Mouse (Mus musculus) CH12.LX (cell line): ENCODE results near the gene Aldh6a1. TPM values are rescaled to one million over a fixed set of nuclear protein-coding genes. Genes with fewer than 3 reads are reported as not detected.

Experiments used
- DNase-seq: peaks from one replicate; pipeline ENCODE4 v3.0.0-alpha.2; 2013; ENCODE audit errors: extremely low read depth
- H3K27ac ChIP-seq: 2 replicates; pipeline ENCODE4 v1.5.1; 2012; ENCODE audit warnings: low read depth, mild to moderate bottlenecking, control low read depth, moderate library complexity; ENCODE audit not compliant: insufficient read depth
- H3K27me3 ChIP-seq: replicated peaks from 2 replicates; pipeline ENCODE3; 2012; ENCODE audit warnings: inconsistent platforms
- H3K36me3 ChIP-seq, 2 experiments: replicated peaks in 1 of 2; 2 replicates each; pipeline versions ENCODE3 to v1.6.1; 2012; ENCODE audit warnings: inconsistent platforms in 1 of 2, low read length in 1 of 2, mild to moderate bottlenecking in 1 of 2, mixed read lengths in 1 of 2, moderate library complexity in 1 of 2; ENCODE audit not compliant: control insufficient read depth in 1 of 2, insufficient read depth in 1 of 2
- H3K4me1 ChIP-seq, 2 experiments: 2 replicates each; pipeline ENCODE4 v1.6.1; 2012; ENCODE audit warnings: inconsistent platforms in 1 of 2, moderate library complexity in 1 of 2; ENCODE audit not compliant: insufficient read depth in 2 of 2, control insufficient read depth in 1 of 2
- H3K4me2 ChIP-seq: 2 replicates; pipeline ENCODE4 v1.6.1; 2012; ENCODE audit warnings: low read depth, mild to moderate bottlenecking, control low read depth; ENCODE audit not compliant: poor library complexity, insufficient read depth, severe bottlenecking
- H3K4me3 ChIP-seq, 3 experiments: fragments of 150-350 bp in 1 of 3; sonication (generic) in 1 of 3; replicated peaks in 1 of 3; 2 replicates each; pipeline versions ENCODE3 to v1.5.1; 2011 to 2012; ENCODE audit warnings: low read depth in 2 of 3, low read length in 2 of 3, mild to moderate bottlenecking in 2 of 3, moderate library complexity in 2 of 3, control low read depth in 1 of 3, improper control_type of control experiment in 1 of 3, inconsistent platforms in 1 of 3, mixed read lengths in 1 of 3; ENCODE audit not compliant: poor library complexity in 1 of 3
- H3K79me2 ChIP-seq: replicated peaks from 2 replicates; pipeline ENCODE4 v1.6.1; 2012; ENCODE audit warnings: mild to moderate bottlenecking, moderate library complexity; ENCODE audit not compliant: control insufficient read depth, poor library complexity, insufficient read depth, severe bottlenecking; ENCODE audit errors: extremely low read depth
- H3K9ac ChIP-seq: 2 replicates; pipeline ENCODE4 v1.6.1; 2012; ENCODE audit warnings: low read depth, mild to moderate bottlenecking, control low read depth, moderate library complexity; ENCODE audit not compliant: insufficient read depth
- H3K9me3 ChIP-seq: replicated peaks from 2 replicates; pipeline ENCODE3; 2012; ENCODE audit warnings: low read length, inconsistent platforms, mixed read lengths
- CHD1 ChIP-seq: IDR thresholded peaks from 2 replicates; pipeline ENCODE4 v1.6.1; 2012; ENCODE audit warnings: low read depth, low read length, improper control_type of control experiment, inconsistent platforms
- CTCF ChIP-seq, 2 experiments: IDR thresholded peaks in 1 of 2; conservative IDR thresholded peaks in 1 of 2; 2 replicates each; pipeline ENCODE4 v1.5.1; 2011 to 2012; ENCODE audit warnings: low read depth in 2 of 2, low read length in 2 of 2, improper control_type of control experiment in 1 of 2, inconsistent platforms in 1 of 2, mild to moderate bottlenecking in 1 of 2, moderate library complexity in 1 of 2
- ELF1 ChIP-seq: IDR thresholded peaks from 2 replicates; pipeline ENCODE4 v1.6.1; 2014; ENCODE audit warnings: low read depth, mild to moderate bottlenecking, inconsistent platforms, low read length, improper control_type of control experiment
- ETS1 ChIP-seq: conservative IDR thresholded peaks from 2 replicates; pipeline ENCODE4 v1.6.1; 2012; ENCODE audit warnings: low read depth, mild to moderate bottlenecking, inconsistent platforms, low read length, improper control_type of control experiment, moderate library complexity
- IRF4 ChIP-seq: IDR thresholded peaks from 2 replicates; pipeline ENCODE4 v1.6.1; 2014; ENCODE audit warnings: low read depth, mild to moderate bottlenecking, inconsistent platforms, low read length, improper control_type of control experiment
- JUN ChIP-seq: IDR thresholded peaks from 2 replicates; pipeline ENCODE4 v1.6.1; 2011; ENCODE audit warnings: low read depth, mild to moderate bottlenecking, low read length, improper control_type of control experiment, moderate library complexity; ENCODE audit not compliant: insufficient read depth
- JUND ChIP-seq: conservative IDR thresholded peaks from 2 replicates; pipeline ENCODE4 v1.6.1; 2011; ENCODE audit warnings: low read depth, low read length, improper control_type of control experiment
- MAFK ChIP-seq: IDR thresholded peaks from 2 replicates; pipeline ENCODE4 v1.6.1; 2011; ENCODE audit warnings: low read length, improper control_type of control experiment; ENCODE audit not compliant: insufficient replicate concordance
- MAZ ChIP-seq: IDR thresholded peaks from 2 replicates; pipeline ENCODE4 v1.6.1; 2012; ENCODE audit warnings: low read depth, mild to moderate bottlenecking, inconsistent platforms, low read length, improper control_type of control experiment, moderate library complexity
- MYC ChIP-seq: IDR thresholded peaks from 2 replicates; pipeline ENCODE4 v1.6.1; 2011; ENCODE audit warnings: low read depth, mild to moderate bottlenecking, improper control_type of control experiment, low read length
- NRF1 ChIP-seq: IDR thresholded peaks from 2 replicates; pipeline ENCODE4 v1.6.1; 2014; ENCODE audit warnings: low read depth, mild to moderate bottlenecking, inconsistent platforms, low read length, improper control_type of control experiment, moderate library complexity
- POLR2AphosphoS2 ChIP-seq: IDR thresholded peaks from 2 replicates; pipeline ENCODE4 v1.6.1; 2011; ENCODE audit warnings: low read depth, low read length, improper control_type of control experiment
- RAD21 ChIP-seq: IDR thresholded peaks from 2 replicates; pipeline ENCODE4 v1.6.1; 2011; ENCODE audit warnings: low read depth, mild to moderate bottlenecking, low read length, improper control_type of control experiment, moderate library complexity
- SIN3A ChIP-seq: IDR thresholded peaks from 2 replicates; pipeline ENCODE4 v1.6.1; 2012; ENCODE audit warnings: low read length, improper control_type of control experiment, inconsistent platforms
- TBP ChIP-seq: conservative IDR thresholded peaks from 2 replicates; pipeline ENCODE4 v1.6.1; 2011; ENCODE audit warnings: low read depth, low read length, improper control_type of control experiment
- TCF12 ChIP-seq: IDR thresholded peaks from 2 replicates; pipeline ENCODE4 v1.6.1; 2014; ENCODE audit warnings: low read depth, mild to moderate bottlenecking, inconsistent platforms, low read length, improper control_type of control experiment
- UBTF ChIP-seq: IDR thresholded peaks from 2 replicates; pipeline ENCODE4 v1.6.1; 2012; ENCODE audit warnings: low read depth, mild to moderate bottlenecking, inconsistent platforms, low read length, improper control_type of control experiment, moderate library complexity
- USF2 ChIP-seq: conservative IDR thresholded peaks from 2 replicates; pipeline ENCODE4 v1.6.1; 2011; ENCODE audit warnings: low read depth, low read length, improper control_type of control experiment
- ZKSCAN1 ChIP-seq: IDR thresholded peaks from 2 replicates; pipeline ENCODE4 v1.6.1; 2012; ENCODE audit warnings: low read depth, inconsistent platforms, low read length, improper control_type of control experiment, borderline replicate concordance
- ZMIZ1 ChIP-seq: IDR thresholded peaks from 2 replicates; pipeline ENCODE4 v1.6.1; 2012; ENCODE audit warnings: low read depth, mild to moderate bottlenecking, inconsistent platforms, low read length, improper control_type of control experiment
- dilution Hi-C: fragments of 300-500 bp; cut with MboI; formaldehyde crosslinking; loops from 2 replicates; pipeline ENCODE4 v1.14.3; 2020; ENCODE audit warnings: low sequenced_read_pairs; ENCODE audit not compliant: extremely low pct_unique_long_range_greater_than_20kb, extremely low pct_ligation_motif_present
- in situ Hi-C: fragments of 300-500 bp; cut with MboI; formaldehyde crosslinking; loops from 3 replicates; pipeline ENCODE4 v1.14.3; 2019; ENCODE audit warnings: low sequenced_read_pairs, low pct_ligation_motif_present, low pct_unique_long_range_greater_than_20kb, mixed read lengths
- polyA plus RNA-seq: library from polyadenylated mRNA; unstranded; fragments of >175 nt; gene quantifications from 2 replicates; pipeline ENCODE4 v1.2.1, GENCODE M21; 2012; ENCODE audit warnings: low read depth; ENCODE audit not compliant: insufficient read length
- total RNA-seq, 2 experiments: library from RNA; depleted of rRNA; stranded (reverse); fragments of 300-350 nt in 1 of 2; fragments of >200 nt in 1 of 2; gene quantifications; 2 replicates each; pipeline ENCODE4 v1.2.3; 2012 to 2014

The Aldh6a1 gene
- total and polyA plus RNA-seq, 3 experiments: 1.6 to 4.6 (median 2.2) TPM

DNA sequence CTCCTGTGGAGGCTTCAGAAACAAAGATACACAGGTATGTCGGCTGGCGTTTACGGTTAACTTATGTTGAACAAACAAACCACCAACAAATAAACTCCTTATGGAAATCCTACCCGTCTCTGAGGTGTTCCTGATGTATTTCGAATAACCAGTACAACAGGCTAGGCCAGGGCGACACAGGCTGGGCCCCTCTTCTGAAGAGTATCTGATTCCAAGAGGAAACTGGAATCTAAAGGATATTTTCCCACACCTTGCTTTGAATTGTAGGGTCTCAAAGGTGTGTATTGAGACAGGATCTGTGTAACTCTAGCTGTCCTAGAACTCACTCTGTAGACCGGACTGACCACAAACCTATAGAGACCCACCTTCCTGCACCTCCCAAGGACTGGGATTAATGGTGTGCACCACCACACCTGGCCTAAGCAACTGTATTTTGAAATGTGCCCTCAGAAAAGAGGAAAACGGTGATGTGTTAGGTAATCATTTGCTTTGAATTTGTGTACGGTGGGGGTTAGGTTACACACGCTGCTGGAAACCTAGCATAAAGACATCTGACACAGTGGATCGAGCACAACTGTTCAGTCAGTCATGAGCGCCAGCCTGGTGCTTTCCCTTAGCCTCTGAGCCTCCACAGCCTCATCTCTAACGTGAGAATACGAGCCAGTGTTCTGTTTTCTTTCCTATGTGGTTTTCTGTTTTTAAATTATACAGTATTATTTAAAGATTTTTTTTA, 53.7 kb downstream of the Aldh6a1 start:
- no peaks in the 10 kb centered on the region for H3K79me2 ChIP-seq
- no peak for TF ChIP-seq UBTF
- no peak for TF ChIP-seq JUN
- no peak for TF ChIP-seq NRF1
- no peak for TF ChIP-seq MAZ
- no peak for TF ChIP-seq SIN3A
- no peak for TF ChIP-seq TCF12
- no peak for TF ChIP-seq MAFK
- TF ChIP-seq ZKSCAN1: no peak
- no peak for TF ChIP-seq POLR2AphosphoS2
- no peak for TF ChIP-seq ETS1
- no peak for TF ChIP-seq JUND
- no peak for TF ChIP-seq CHD1
- no peak for TF ChIP-seq TBP
- TF ChIP-seq IRF4: no peak
- no peak for TF ChIP-seq USF2
- no peak for TF ChIP-seq RAD21
- no peak for TF ChIP-seq ELF1
- no peak overlapping the region for H3K27ac ChIP-seq
- no peaks in the 10 kb centered on the region for H3K9me3 ChIP-seq
- no peak overlapping the region for H3K9ac ChIP-seq
- H3K4me2 ChIP-seq: no peak overlapping the region
- H3K36me3 ChIP-seq: no peaks in the 10 kb centered on the region
- peak; percentile 12 for DNase-seq
- no peak overlapping the region for H3K4me3 ChIP-seq
- dilution Hi-C loops (no loop called here), in situ Hi-C loops (no loop called here)
- H3K27me3 ChIP-seq: no peaks in the 10 kb centered on the region
- peaks cover 0 to 7% of the 10 kb centered on the region in 2 experiments; a peak in 2 of 4 replicates for H3K4me1 ChIP-seq

DNA sequence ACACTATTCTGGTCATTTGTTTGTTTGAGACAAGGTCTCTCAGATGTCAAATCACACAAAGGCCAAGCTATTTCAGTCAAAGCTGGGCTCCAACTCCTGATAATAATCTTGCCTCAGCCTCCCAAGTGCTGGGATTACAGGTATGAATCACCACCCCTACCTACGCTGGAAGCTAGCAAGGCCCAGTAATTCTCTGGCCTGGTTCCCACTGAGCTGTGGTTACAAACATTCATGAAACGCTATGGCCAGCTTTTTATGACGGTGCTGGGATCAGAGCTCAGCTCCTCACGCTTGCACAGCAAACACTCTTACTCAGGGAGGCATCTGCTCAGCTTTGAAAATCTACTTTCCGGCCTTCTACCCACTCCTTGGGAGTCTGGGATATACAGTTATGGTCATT, 57.0 kb downstream of the Aldh6a1 start:
- Histone ChIP-seq H3K9me3 (no peaks in the 10 kb centered on the region), H3K27me3 (no peaks in the 10 kb centered on the region), H3K4me2 (no peak overlapping the region), H3K36me3 (no peaks in the 10 kb centered on the region), H3K4me1 (peaks cover 4 to 14% of the 10 kb centered on the region in 2 experiments), H3K4me3 (no peak overlapping the region), H3K9ac (no peak overlapping the region), H3K79me2 (no peaks in the 10 kb centered on the region), H3K27ac (no peak overlapping the region)
- TF ChIP-seq ZMIZ1: no peak
- TF ChIP-seq CTCF (conservative IDR thresholded peaks at IDR 0.05 in 1 of 2, IDR thresholded peaks at IDR 0.05 in 1 of 2; ENCODE audit: low read depth in 2 of 2, low read length in 2 of 2): no peak
- TF ChIP-seq MYC: no peak
- TF ChIP-seq NRF1: no peak
- no peak for DNase-seq
- in situ Hi-C loops (no loop called here), dilution Hi-C loops (no loop called here)
